Mouse (Mus musculus) liver, postnatal 0 days (tissue): ENCODE results near the gene Cux2. TPM values are rescaled to one million over a fixed set of nuclear protein-coding genes. Genes with fewer than 3 reads are reported as not detected.
A peak's percentile ranks its signal among the peaks of the same experiment; 100 is the strongest.

Source experiments
- ATAC-seq: fragments of 200-750 bp; cut with Nextera tagmentation; 2 replicates; pipeline ENCODE4 v1.8.0; 2017; ENCODE audit warnings: mild to moderate bottlenecking, moderate library complexity
- DNase-seq: peaks from one replicate; pipeline ENCODE4 v3.0.0-alpha.2; 2016
- H3K27ac ChIP-seq: fragments of 300-500 bp; sonication (generic); 2 replicates; pipeline ENCODE4 v1.5.1; 2014; ENCODE audit warnings: antibody characterized with exemption, moderate library complexity, mild to moderate bottlenecking, low read depth
- H3K27me3 ChIP-seq: fragments of 300-500 bp; sonication (generic); 2 replicates; pipeline ENCODE4 v1.6.1; 2014; ENCODE audit warnings: low read length, control low read depth, mixed read lengths; ENCODE audit not compliant: insufficient read depth
- H3K36me3 ChIP-seq: fragments of 300-500 bp; sonication (generic); replicated peaks from 2 replicates; pipeline ENCODE4 v1.6.1; 2014; ENCODE audit warnings: mild to moderate bottlenecking, control low read depth, low read length, moderate library complexity, mixed read lengths; ENCODE audit not compliant: insufficient read depth
- H3K4me1 ChIP-seq: fragments of 300-500 bp; sonication (generic); 2 replicates; pipeline ENCODE4 v1.6.1; 2014; ENCODE audit warnings: antibody characterized with exemption, mild to moderate bottlenecking, control low read depth; ENCODE audit not compliant: insufficient read depth
- H3K4me2 ChIP-seq: fragments of 300-500 bp; sonication (generic); 2 replicates; pipeline ENCODE4 v1.6.1; 2014; ENCODE audit warnings: low read depth, mild to moderate bottlenecking, low read length, moderate library complexity, mixed read lengths
- H3K4me3 ChIP-seq: fragments of 300-500 bp; sonication (generic); 2 replicates; pipeline ENCODE4 v1.5.1; 2014; ENCODE audit warnings: low read depth, low read length
- H3K9ac ChIP-seq: fragments of 300-500 bp; sonication (generic); replicated peaks from 2 replicates; pipeline ENCODE4 v1.6.1; 2014; ENCODE audit warnings: mild to moderate bottlenecking, moderate library complexity
- H3K9me3 ChIP-seq: fragments of 300-500 bp; sonication (generic); 2 replicates; pipeline ENCODE4 v1.6.1; 2016; ENCODE audit warnings: mild to moderate bottlenecking, control low read depth, low read length, mixed read lengths
- CTCF ChIP-seq: sonication (generic); IDR thresholded peaks from 2 replicates; pipeline ENCODE4 v1.5.1; 2016; ENCODE audit warnings: antibody characterized with exemption, low read depth
- EP300 ChIP-seq: IDR thresholded peaks from 2 replicates; pipeline ENCODE4 v1.6.1; 2016; ENCODE audit warnings: antibody characterized with exemption, low read depth, mild to moderate bottlenecking
- WGBS: fragments of 180-500 bp; shearing (Covaris S2); extraction: QIAGEN DNeasy Blood & Tissue Kit; methylation state at CpG from one replicate; pipeline ENCODE4 v1.1.7; 2014; ENCODE audit not compliant: insufficient replicate concordance; 5-methylcytosine and 5-hydroxymethylcytosine counted together
- polyA plus RNA-seq: library from polyadenylated mRNA; unstranded; fragments of >200 nt; fragmentation: Nextera tagmentation; extraction: Ambion mirVana; gene quantifications from 2 replicates; pipeline ENCODE4 v1.2.1, GENCODE M21; 2015

Gene Cux2
- polyA plus RNA-seq, 1 experiment from 2014 or later, result 3.5 TPM

DNA sequence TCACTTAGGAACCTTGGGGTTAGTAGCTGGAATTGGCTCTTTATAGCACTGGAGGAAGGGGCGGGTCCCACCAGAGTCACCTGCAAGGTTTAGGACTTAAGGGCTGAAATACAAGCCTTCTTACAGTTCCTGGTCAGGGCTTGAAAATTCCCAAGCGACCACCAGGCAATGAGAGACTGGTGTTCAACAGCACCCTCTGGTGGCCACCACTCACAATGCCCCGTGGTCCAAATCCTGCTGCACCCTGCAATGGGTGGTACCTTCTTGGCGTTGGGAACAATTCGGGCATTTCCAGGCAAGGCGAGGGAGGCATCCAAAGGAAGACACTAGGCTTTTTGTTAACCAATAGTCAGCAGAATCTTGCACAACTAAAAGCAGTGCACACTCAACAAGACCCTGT, 170.7 kb downstream of the Cux2 start:
- no peaks in the 10 kb centered on the region for H3K27me3 ChIP-seq
- TF ChIP-seq CTCF (peak; percentile 74), EP300 (no peak)
- H3K4me2 ChIP-seq, result no peak overlapping the region
- H3K36me3 ChIP-seq, result 0 out of 2 replicates have a peak, but pooled peaks cover 6% of the 10 kb centered on the region
- H3K4me1 ChIP-seq, result no peaks in the 10 kb centered on the region
- no peaks in the 10 kb centered on the region for H3K9me3 ChIP-seq
- no peak overlapping the region for H3K27ac ChIP-seq
- H3K9ac ChIP-seq, result no peak overlapping the region
- H3K4me3 ChIP-seq, result no peak overlapping the region
- DNase-seq (peak; percentile 58), ATAC-seq (no peak)
- 58% methylated on average over 6 of the region's 6 CpGs for WGBS

DNA sequence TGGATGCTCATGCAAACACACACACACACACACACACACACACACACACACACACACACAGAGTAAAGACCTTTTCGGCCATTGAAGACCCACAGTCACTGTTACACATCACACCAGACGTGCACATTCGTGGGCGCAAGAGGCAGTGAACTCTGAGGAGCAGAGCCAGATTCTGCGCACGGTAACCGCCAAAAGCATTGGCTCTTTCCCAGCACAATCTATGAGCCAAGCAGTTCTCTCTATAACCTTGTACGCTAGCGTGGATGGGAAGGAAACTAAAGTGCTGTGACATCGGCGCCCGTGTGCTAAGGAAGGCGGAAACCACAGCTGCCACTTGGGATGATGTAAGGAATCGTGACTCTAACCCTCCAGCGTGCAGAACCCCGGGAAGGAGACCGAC, 171.2 kb downstream of the Cux2 start:
- no peak for ATAC-seq
- H3K27me3 ChIP-seq, result no peaks in the 10 kb centered on the region
- no peak overlapping the region for H3K27ac ChIP-seq
- TF ChIP-seq CTCF, result no peak
- no peak for TF ChIP-seq EP300
- no peak for DNase-seq
- H3K9me3 ChIP-seq, result no peaks in the 10 kb centered on the region
- 81% methylated on average over 17 of the region's 17 CpGs for WGBS
- H3K4me2 ChIP-seq, result no peak overlapping the region
- no peak overlapping the region for H3K4me3 ChIP-seq
- H3K9ac ChIP-seq, result no peak overlapping the region
- 0 out of 2 replicates have a peak, but pooled peaks cover 6% of the 10 kb centered on the region for H3K36me3 ChIP-seq
- no peaks in the 10 kb centered on the region for H3K4me1 ChIP-seq

DNA sequence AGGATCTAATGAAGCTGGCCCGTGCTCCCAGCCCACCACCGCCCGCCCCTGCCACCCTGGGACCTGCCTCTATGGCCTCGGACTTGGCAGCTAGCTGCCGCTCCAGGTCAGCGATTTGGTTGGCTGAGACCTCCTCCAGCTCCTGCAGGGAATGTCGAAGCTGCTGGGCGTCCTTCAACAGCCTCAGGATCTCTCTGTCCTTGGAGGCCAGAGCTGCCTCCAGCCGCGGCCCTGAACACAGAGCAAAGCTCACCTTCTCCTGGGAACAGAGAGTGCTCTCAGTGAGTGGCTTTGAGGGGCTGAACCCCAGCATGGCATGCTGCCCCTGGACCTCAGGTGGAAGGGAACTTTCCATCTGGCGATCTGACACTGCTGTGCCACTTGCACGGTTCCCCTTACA, 173.0 kb downstream of the Cux2 start:
- ATAC-seq (no peak), DNase-seq (no peak)
- Histone ChIP-seq H3K27ac (no peak overlapping the region), H3K4me2 (no peak overlapping the region), H3K4me1 (no peaks in the 10 kb centered on the region), H3K4me3 (no peak overlapping the region), H3K27me3 (no peaks in the 10 kb centered on the region), H3K9me3 (no peaks in the 10 kb centered on the region), H3K9ac (no peak overlapping the region), H3K36me3 (0 out of 2 replicates have a peak, but pooled peaks cover 3% of the 10 kb centered on the region)
- TF ChIP-seq EP300, result no peak
- 80% methylated on average over 12 of the region's 12 CpGs for WGBS

DNA sequence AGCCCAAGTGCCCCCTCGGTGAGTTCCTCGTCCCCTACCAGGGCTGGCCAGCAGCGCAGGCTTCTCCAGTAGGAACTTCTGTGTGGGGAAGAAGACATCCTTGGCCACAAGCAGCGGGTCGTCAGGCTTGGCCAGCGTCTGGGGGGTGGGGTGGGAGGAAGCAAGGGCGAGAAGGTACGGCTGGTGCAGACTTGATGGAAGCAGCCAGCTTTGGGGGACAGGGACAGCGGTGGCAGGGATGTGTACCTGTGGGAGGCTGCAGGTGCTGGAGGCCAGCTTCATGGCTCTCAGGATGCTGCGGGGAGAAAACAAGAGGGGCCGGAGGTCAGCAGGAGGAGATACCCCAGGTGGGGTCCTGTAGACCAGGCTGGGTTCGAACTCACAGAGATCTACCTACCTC, 174.9 kb downstream of the Cux2 start:
- H3K27me3 ChIP-seq, result no peaks in the 10 kb centered on the region
- H3K4me2 ChIP-seq, result no peak overlapping the region
- WGBS, result 85% methylated on average over 12 of the region's 12 CpGs
- no peak for TF ChIP-seq CTCF
- no peak for TF ChIP-seq EP300
- 0 out of 2 replicates have a peak, but pooled peaks cover 3% of the 10 kb centered on the region for H3K36me3 ChIP-seq
- no peak for ATAC-seq
- no peak overlapping the region for H3K27ac ChIP-seq
- no peak overlapping the region for H3K4me3 ChIP-seq
- H3K9me3 ChIP-seq, result no peaks in the 10 kb centered on the region
- no peak overlapping the region for H3K9ac ChIP-seq
- no peak for DNase-seq
- no peaks in the 10 kb centered on the region for H3K4me1 ChIP-seq

DNA sequence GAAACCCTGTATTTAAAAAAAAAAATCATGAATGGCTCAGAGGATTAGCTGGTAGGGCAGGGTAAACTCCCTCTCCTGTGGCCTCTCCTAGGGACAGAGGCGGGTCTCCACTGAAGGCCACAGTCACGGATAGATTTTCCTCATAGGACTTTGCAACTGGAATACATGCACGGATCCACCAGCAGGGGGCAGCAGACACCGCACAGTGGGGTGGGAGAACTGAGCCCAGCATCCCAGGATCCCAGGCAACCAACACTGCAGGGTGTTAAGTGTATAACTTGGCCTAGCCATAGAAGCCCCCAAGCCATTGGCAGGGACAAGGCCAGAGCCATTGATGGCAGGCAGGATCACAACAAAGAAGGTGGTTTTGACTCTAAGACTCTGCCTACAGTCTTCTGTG, 177.7 kb downstream of the Cux2 start:
- no peak overlapping the region for H3K9ac ChIP-seq
- H3K4me2 ChIP-seq, result no peak overlapping the region
- 25% methylated on average over 4 of the region's 4 CpGs for WGBS
- H3K27ac ChIP-seq, result no peak overlapping the region
- TF ChIP-seq EP300 (no peak), CTCF (peak; percentile 95)
- H3K4me1 ChIP-seq, result no peaks in the 10 kb centered on the region
- H3K27me3 ChIP-seq, result no peaks in the 10 kb centered on the region
- ATAC-seq, result peak; percentile 43; the same call in 1 of the 2 replicates
- DNase-seq, result peak; percentile 83
- H3K36me3 ChIP-seq, result no peaks in the 10 kb centered on the region
- H3K4me3 ChIP-seq, result no peak overlapping the region
- H3K9me3 ChIP-seq, result no peaks in the 10 kb centered on the region

DNA sequence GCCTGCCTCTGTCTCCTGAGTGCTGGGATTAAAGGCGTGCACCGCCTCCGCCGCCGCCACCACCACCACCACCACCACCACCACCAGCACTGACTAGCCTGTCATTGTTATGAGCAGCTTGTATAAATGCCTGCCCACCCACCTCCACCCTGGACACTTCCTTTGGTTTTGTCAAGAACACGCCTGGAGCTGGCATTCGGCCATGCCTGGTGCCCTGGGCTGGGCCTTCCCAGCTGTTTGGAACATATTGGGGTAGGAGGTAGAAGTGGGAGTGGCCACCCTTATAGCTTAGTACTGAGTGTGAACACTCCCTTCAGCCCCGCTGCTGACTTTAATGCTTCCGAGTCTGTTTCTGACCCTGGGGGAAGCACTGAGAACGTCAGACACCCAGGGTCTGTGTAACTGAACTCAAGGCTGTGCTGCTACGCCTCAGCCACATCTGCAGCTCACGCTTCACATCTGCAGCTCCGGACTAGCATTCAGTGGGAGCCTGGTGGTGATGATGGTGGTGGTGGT, 178.3 kb downstream of the Cux2 start:
- Histone ChIP-seq H3K36me3 (no peaks in the 10 kb centered on the region), H3K4me2 (no peak overlapping the region), H3K27me3 (no peaks in the 10 kb centered on the region), H3K4me3 (no peak overlapping the region), H3K9ac (no peak overlapping the region), H3K9me3 (no peaks in the 10 kb centered on the region), H3K27ac (no peak overlapping the region), H3K4me1 (no peaks in the 10 kb centered on the region)
- ATAC-seq (no peak), DNase-seq (no peak)
- 84% methylated on average over 13 of the region's 13 CpGs for WGBS
- TF ChIP-seq CTCF, result no peak
- no peak for TF ChIP-seq EP300

DNA sequence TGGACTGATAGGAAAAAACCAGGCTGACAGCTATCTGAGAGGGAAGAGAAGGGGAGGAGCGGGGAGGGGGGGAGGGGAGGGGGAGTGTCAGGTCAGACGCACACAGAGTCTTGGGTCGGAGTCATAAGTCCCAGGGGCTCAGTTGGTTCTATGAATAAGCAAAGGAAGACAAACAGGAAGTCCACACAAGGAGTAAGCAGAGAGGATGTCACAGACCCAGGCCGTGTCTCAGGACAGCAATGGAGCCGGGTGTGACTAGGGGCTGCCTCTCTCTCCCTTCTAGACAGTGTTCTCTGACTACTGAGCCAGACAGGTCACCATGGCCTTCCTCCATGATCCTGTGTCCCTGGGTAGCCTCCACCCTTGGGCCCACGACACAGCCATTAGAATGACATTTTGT, 179.1 kb downstream of the Cux2 start:
- TF ChIP-seq EP300 (no peak), CTCF (no peak)
- H3K4me3 ChIP-seq, result no peak overlapping the region
- no peak for DNase-seq
- WGBS, result 50% methylated on average over 6 of the region's 6 CpGs
- H3K9ac ChIP-seq, result no peak overlapping the region
- no peak overlapping the region for H3K27ac ChIP-seq
- no peak overlapping the region for H3K4me2 ChIP-seq
- peak; percentile 26; the same call in 1 of the 2 replicates for ATAC-seq
- H3K36me3 ChIP-seq, result no peaks in the 10 kb centered on the region
- no peaks in the 10 kb centered on the region for H3K9me3 ChIP-seq
- no peaks in the 10 kb centered on the region for H3K4me1 ChIP-seq
- no peaks in the 10 kb centered on the region for H3K27me3 ChIP-seq
